Mouse (Mus musculus) heart, postnatal 36 days (tissue): ENCODE data around the gene Agap1. TPM values are rescaled to one million over a fixed set of nuclear protein-coding genes. Genes with fewer than 3 reads are reported as not detected.

Source experiments
- DNase-seq, 2 experiments: peaks; one replicate each; pipeline ENCODE4 v3.0.0; 2021 to 2022
- intact Hi-C: fragments of 180-260 bp; cut with DNase I; formaldehyde crosslinking; loops from one replicate; pipeline ENCODE4 v1.15.1; 2025
- total RNA-seq, 2 experiments: library from RNA; stranded (reverse); gene quantifications; 2 replicates each; pipeline ENCODE4 v1.2.3; 2021

Agap1 gene
- total RNA-seq, 2 experiments from 2014 or later, result 60.8 to 67.6 TPM

DNA sequence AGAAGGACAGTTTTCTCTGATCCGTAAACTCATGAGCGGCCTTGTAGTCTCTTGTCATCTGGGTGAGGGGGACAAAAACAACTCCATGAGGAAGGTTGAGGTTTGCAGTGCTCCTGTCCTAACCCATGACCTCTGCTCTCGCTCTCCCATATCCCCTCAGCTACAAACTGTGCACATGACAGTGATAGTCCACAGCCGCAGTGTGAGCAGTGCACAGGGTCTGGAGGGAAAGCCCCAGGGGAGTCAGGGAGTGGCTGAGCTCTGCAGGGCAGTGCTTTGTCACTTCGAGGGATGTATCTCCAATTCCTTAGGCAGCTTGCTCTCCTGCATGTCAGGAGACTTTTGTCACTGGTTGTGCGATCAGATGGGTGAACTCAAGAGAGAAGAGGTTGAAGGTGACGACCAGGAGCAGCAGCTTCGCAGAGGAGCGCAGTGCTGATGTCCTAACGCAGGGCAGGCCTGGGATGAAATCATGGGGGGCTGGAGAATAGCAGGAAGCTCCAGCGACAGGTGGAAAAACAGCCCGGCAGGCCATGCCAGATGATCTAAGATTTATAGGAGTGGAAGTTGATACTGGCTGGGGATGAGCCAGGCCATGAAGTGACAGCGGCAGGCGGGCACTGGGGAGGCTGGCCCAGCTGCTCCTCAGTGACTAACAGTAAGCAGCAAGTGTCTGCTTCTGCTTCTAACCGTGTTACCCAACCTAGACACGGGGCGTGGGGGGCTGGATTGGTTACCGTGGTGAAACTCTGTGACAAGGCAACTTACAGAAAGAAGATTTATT lies 83.7 kb downstream of the Agap1 start:
- DNase-seq, result no peak
- intact Hi-C loops, result no loop called here

DNA sequence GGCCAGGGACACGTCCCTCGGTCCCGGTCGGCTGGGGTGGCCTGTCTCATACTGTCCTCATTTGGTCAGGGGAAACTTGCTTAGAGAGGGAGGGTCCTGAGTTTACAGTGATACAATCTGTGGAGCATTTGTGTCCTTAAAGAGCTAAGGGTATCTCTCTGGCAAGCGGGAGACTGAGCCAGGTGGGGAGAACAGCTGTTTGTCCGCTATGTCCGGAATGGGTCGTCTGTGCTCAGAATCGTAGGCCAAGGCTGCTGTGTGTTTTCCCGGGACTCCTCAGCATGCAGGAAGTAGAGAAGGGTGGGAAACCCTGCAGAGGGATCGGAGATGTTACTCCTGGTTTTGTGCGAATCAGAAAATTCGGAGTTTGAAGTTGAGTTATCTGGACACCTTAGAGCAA lies 84.5 kb downstream of the Agap1 start:
- intact Hi-C loops, result no loop called here
- no peak for DNase-seq

GRCm38 (mm10) chr1:89541151-89541550 lies 86.5 kb downstream of the Agap1 start:
- intact Hi-C loops, result no loop called here
- no peak for DNase-seq

- intact Hi-C loops, result no loop called here
Observed at GRCm38 (mm10) chr1:89542464-89542863, 87.9 kb downstream of the Agap1 start.

GRCm38 (mm10) chr1:89543312-89543711 lies 88.7 kb downstream of the Agap1 start:
- no peak for DNase-seq
- intact Hi-C loops, result no loop called here

More at GRCm38 (mm10) chr1:89542464-89542863, 87.9 kb downstream of the Agap1 start:
- DNase-seq, result no peak

GRCm38 (mm10) chr1:89544094-89544493 lies 89.5 kb downstream of the Agap1 start:
- no peak for DNase-seq
- intact Hi-C loops, result no loop called here

DNA sequence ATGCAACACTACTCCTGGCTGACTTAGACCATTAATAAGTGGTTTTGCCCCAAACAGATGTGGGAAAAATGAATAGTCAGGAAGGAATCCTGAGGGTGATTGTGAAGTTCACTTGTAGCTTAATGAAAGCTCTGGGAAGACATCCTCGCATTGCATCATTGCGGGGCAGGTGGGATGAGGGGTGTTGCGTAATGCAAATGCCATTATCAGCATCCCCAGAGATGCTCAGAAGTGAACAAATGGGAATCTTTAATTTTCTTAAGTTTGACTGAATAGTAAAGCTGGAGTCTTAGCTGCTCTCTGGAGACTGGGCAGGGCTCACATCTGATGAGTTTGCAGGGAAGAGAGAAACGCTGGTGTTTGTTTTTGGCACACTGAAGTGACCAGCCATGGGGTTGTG lies 90.5 kb downstream of the Agap1 start:
- DNase-seq, result peak in 1 of 2 experiments; percentile 60
- intact Hi-C loops, result no loop called here

GRCm38 (mm10) chr1:89547525-89548504 lies 93.2 kb downstream of the Agap1 start:
- no peak for DNase-seq
- intact Hi-C loops, result no loop called here

DNA sequence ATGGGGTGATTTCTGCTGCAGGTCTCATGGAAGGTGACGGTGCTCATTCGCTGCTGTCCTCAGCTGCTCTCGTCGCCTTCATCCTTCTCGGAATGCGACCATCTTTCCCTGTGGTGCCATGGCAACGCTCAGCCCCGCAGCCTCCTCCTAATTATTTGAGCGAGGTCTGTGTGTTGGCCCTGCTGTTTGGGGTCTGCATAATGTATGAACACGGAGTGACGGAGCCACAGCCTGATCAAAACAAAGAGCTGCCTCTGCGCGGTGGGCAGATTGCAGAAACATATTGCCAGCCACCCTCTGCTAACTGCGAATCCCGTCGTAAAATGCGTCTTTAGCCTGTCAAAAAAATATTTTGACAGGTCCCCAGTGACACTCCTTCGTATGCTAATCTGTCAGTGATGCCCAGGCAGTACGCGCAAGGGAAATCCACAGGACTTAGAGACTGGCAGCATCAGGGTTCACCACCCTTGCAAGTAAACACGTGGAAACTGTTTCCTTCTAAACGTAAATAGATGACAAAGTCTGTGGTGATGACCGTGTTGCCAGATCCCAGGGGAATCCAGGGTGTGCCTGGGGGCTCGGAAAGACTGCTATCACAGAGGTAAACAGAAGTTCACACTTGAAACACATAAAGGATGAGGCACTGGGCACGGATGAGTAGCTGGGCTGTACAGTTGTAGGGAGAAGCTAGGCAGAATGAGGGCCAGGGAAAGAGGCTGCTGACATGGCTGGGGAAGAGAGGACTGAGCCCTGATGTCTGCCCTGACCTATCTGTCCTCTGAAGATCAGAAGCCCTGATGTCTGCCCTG lies 95.7 kb downstream of the Agap1 start:
- DNase-seq, result no peak
- intact Hi-C loops, result loop anchor here (2.0 kb wide), 1 partner anchor 15 kb away; no protein-coding TSS in a partner anchor

GRCm38 (mm10) chr1:89552470-89552869 lies 97.9 kb downstream of the Agap1 start:
- intact Hi-C loops, result no loop called here
- DNase-seq, result no peak

GRCm38 (mm10) chr1:89553791-89554190 lies 99.2 kb downstream of the Agap1 start:
- no peak for DNase-seq
- intact Hi-C loops, result no loop called here

DNA sequence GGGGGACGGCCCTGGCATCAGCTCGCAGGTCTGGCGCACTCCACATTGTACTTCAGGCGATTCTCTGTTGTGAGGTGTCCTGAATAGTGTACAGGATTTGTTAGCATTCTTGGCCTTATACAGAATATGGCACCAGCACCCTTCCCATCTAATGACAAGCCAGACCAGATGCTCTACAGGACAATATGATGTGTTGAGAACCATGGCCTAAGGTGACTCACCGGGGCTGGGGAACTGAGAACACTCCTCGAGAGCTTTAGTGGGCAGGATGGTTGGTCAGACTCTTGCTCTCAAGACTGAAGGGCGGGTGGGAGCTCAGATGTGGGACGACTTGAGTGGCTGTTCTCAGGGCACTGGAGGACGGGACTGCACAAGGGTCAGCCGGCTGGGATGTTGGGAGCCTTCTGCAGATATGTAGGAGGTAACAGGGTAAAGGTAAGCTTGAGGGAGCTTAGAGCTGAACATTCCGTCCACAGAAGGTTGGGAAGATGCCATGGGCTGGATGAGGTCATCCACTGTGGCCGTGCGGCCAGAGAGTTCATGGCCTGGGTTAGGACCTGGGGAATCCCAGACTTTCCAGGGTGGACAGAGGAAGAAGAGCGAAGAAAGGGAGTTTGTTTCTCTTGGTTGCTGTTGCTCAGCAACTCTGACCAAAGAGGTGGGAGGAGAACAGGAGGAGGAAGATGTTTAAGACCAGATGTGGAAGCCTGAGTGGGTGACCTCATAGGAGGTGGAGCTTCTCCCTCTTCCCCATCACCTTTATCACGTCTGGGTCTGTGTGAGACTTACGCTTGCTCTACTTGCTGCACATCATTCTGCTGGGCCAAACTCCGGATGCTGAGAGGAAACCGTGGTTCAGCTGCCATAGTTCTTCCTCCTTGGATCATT lies 100.6 kb downstream of the Agap1 start:
- intact Hi-C loops, result no loop called here
- peak; percentile 62 to 68 for DNase-seq

GRCm38 (mm10) chr1:89556006-89556405 lies 101.4 kb downstream of the Agap1 start:
- DNase-seq, result no peak
- intact Hi-C loops, result no loop called here

DNA sequence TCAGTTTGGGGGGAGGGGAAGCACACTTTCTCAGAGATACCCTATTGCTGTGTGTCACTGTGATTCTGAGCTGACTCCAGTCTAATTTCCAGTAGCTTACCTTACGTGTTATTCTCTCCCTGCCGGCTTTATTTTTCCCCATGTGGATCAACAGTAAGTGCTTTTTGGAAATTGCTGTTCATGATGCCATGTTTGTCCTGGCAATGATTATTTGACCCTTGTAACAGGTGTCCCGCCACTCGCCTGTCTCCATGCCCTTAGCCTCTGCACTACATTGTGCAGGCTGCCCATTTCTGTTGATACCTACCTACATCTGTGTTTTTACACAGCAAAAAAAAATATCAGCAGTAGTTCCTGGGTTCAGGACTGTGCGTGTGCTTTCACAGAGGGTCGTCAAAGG lies 102.8 kb downstream of the Agap1 start:
- intact Hi-C loops, result no loop called here

GRCm38 (mm10) chr1:89558080-89558479 lies 103.5 kb downstream of the Agap1 start:
- peak in 1 of 2 experiments; percentile 32 for DNase-seq
- intact Hi-C loops, result no loop called here

More for the DNA sequence above, 102.8 kb downstream of the Agap1 start:
- no peak for DNase-seq

- DNase-seq, result no peak
- intact Hi-C loops, result no loop called here
Observed at GRCm38 (mm10) chr1:89563399-89563798, 108.8 kb downstream of the Agap1 start.

- DNase-seq, result no peak
- intact Hi-C loops, result no loop called here
Observed at GRCm38 (mm10) chr1:89566578-89567488, 112.2 kb downstream of the Agap1 start.
